Mouse (Mus musculus) myocyte (in vitro differentiated cells): ENCODE measurements around the gene Syn3. TPM values are rescaled to one million over a fixed set of nuclear protein-coding genes. Genes with fewer than 3 reads are reported as not detected.

Experiments
- H3K27me3 ChIP-seq: one replicate; pipeline ENCODE4 v1.6.1; 2011; ENCODE audit not compliant: control insufficient read depth, insufficient read depth, insufficient read length
- H3K36me3 ChIP-seq: one replicate; pipeline ENCODE4 v1.6.1; 2011; ENCODE audit not compliant: control insufficient read depth, insufficient read depth
- H3K4me2 ChIP-seq: one replicate; pipeline ENCODE4 v1.6.1; 2011; ENCODE audit warnings: low read depth, control low read depth
- H3K4me3 ChIP-seq: one replicate; pipeline ENCODE4 v1.5.1; 2011; ENCODE audit warnings: mild to moderate bottlenecking, control low read depth, moderate library complexity
- H3K79me2 ChIP-seq: one replicate; pipeline ENCODE4 v1.6.1; 2011; ENCODE audit not compliant: control insufficient read depth, insufficient read depth
- H3ac ChIP-seq: one replicate; pipeline ENCODE4 v1.6.1; 2011; ENCODE audit not compliant: control insufficient read depth, insufficient read length
- CEBPB ChIP-seq: IDR thresholded peaks from 2 replicates; pipeline ENCODE4 v1.6.1; 2011; ENCODE audit warnings: mild to moderate bottlenecking, moderate library complexity; ENCODE audit not compliant: poor library complexity, insufficient read depth, severe bottlenecking
- E2F4 ChIP-seq: IDR thresholded peaks from one replicate; pipeline ENCODE4 v1.6.1; 2011; ENCODE audit warnings: mild to moderate bottlenecking, control low read depth, moderate library complexity; ENCODE audit not compliant: insufficient read depth
- MAX ChIP-seq: IDR thresholded peaks from one replicate; pipeline ENCODE4 v1.6.1; 2011; ENCODE audit warnings: low read depth, mild to moderate bottlenecking, control low read depth
- MYOD1 ChIP-seq, 3 experiments: IDR thresholded peaks; one replicate each; pipeline ENCODE4 v1.6.1; 2011; ENCODE audit warnings: control low read depth in 2 of 3, low read depth in 2 of 3, mild to moderate bottlenecking in 2 of 3, moderate library complexity in 1 of 3; ENCODE audit not compliant: insufficient read length in 2 of 3, control insufficient read depth in 1 of 3
- MYOG ChIP-seq, 3 experiments: IDR thresholded peaks; one replicate each; pipeline ENCODE4 v1.6.1; 2011; ENCODE audit warnings: control low read depth in 2 of 3, low read depth in 2 of 3, mild to moderate bottlenecking in 2 of 3; ENCODE audit not compliant: insufficient read length in 2 of 3, control insufficient read depth in 1 of 3, insufficient read depth in 1 of 3
- POLR2A ChIP-seq: IDR thresholded peaks from one replicate; pipeline ENCODE4 v1.6.1; 2011; ENCODE audit warnings: low read depth, mild to moderate bottlenecking, control low read depth, moderate library complexity; ENCODE audit not compliant: insufficient read length
- POLR2AphosphoS2 ChIP-seq: IDR thresholded peaks from one replicate; pipeline ENCODE4 v1.6.1; 2011; ENCODE audit warnings: low read depth, control low read depth; ENCODE audit not compliant: insufficient read length
- REST ChIP-seq: IDR thresholded peaks from one replicate; pipeline ENCODE4 v1.6.1; 2011; ENCODE audit warnings: mild to moderate bottlenecking, control low read depth, moderate library complexity; ENCODE audit not compliant: insufficient read depth, insufficient read length
- SRF ChIP-seq: IDR thresholded peaks from one replicate; pipeline ENCODE4 v1.6.1; 2011; ENCODE audit warnings: low read depth; ENCODE audit not compliant: control insufficient read depth, insufficient read length
- TCF12 ChIP-seq: IDR thresholded peaks from one replicate; pipeline ENCODE4 v1.6.1; 2011; ENCODE audit warnings: mild to moderate bottlenecking, control low read depth; ENCODE audit not compliant: poor library complexity, insufficient read depth, severe bottlenecking
- TCF3 ChIP-seq: IDR thresholded peaks from one replicate; pipeline ENCODE4 v1.6.1; 2011; ENCODE audit warnings: low read depth, control low read depth; ENCODE audit not compliant: insufficient read length
- USF1 ChIP-seq: IDR thresholded peaks from one replicate; pipeline ENCODE4 v1.6.1; 2011; ENCODE audit warnings: low read depth, mild to moderate bottlenecking, control low read depth, moderate library complexity
- polyA plus RNA-seq: library from polyadenylated mRNA; unstranded; fragments of >200 nt; fragmentation: generic; extraction: Trizol; gene quantifications from one replicate; pipeline ENCODE4 v1.2.1, GENCODE M21; 2012; ENCODE audit warnings: missing spikeins

Syn3 gene
- polyA plus RNA-seq, 1 experiment = 0.08 TPM

GRCm38 (mm10) chr10:86375903-86376302, 122.8 kb downstream of the Syn3 start:
- Histone ChIP-seq H3K4me2 (no peak overlapping the region), H3K27me3 (peaks cover 1% of the 10 kb centered on the region), H3ac (no peak overlapping the region), H3K4me3 (no peak overlapping the region), H3K36me3 (no peaks in the 10 kb centered on the region), H3K79me2 (no peaks in the 10 kb centered on the region)
- TF ChIP-seq TCF3 = no peak
- TF ChIP-seq POLR2A = no peak

- H3K4me2 ChIP-seq = no peak overlapping the region
- no peaks in the 10 kb centered on the region for H3K79me2 ChIP-seq
- H3K27me3 ChIP-seq = no peaks in the 10 kb centered on the region
- TF ChIP-seq POLR2A = no peak
- TF ChIP-seq USF1 = no peak
- TF ChIP-seq MYOD1 (IDR thresholded peaks at IDR 0.05; ENCODE audit: control insufficient read depth in 1 of 3, insufficient read length in 2 of 3, low read depth in 2 of 3) = no peak
- TF ChIP-seq E2F4 = no peak
- H3K4me3 ChIP-seq = no peak overlapping the region
- H3K36me3 ChIP-seq = no peaks in the 10 kb centered on the region
- no peak overlapping the region for H3ac ChIP-seq
Observed at GRCm38 (mm10) chr10:86374061-86374460, 124.6 kb downstream of the Syn3 start.

- TF ChIP-seq REST = no peak
- no peak for TF ChIP-seq E2F4
- TF ChIP-seq USF1 = no peak
- no peak for TF ChIP-seq MYOD1 (IDR thresholded peaks at IDR 0.05; ENCODE audit: control insufficient read depth in 1 of 3, insufficient read length in 2 of 3, low read depth in 2 of 3)
- TF ChIP-seq POLR2AphosphoS2 = no peak
- TF ChIP-seq MYOG (IDR thresholded peaks at IDR 0.05; ENCODE audit: control insufficient read depth in 1 of 3, insufficient read depth in 1 of 3, insufficient read length in 2 of 3, low read depth in 2 of 3) = no peak
- TF ChIP-seq TCF12 = no peak
- no peak for TF ChIP-seq MAX
- TF ChIP-seq POLR2A = no peak
- TF ChIP-seq CEBPB = no peak
- no peak for TF ChIP-seq SRF
- no peak for TF ChIP-seq TCF3
- H3K27me3 ChIP-seq = no peaks in the 10 kb centered on the region
Observed at GRCm38 (mm10) chr10:86371561-86371960, 127.1 kb downstream of the Syn3 start.

GRCm38 (mm10) chr10:86369346-86369745, 129.3 kb downstream of the Syn3 start:
- Histone ChIP-seq H3ac (no peak overlapping the region), H3K79me2 (no peaks in the 10 kb centered on the region), H3K27me3 (no peaks in the 10 kb centered on the region), H3K4me2 (no peak overlapping the region), H3K36me3 (no peaks in the 10 kb centered on the region), H3K4me3 (no peak overlapping the region)
- TF ChIP-seq TCF3 (no peak), CEBPB (no peak), SRF (no peak), MYOD1 (IDR thresholded peaks at IDR 0.05; ENCODE audit: control insufficient read depth in 1 of 3, insufficient read length in 2 of 3, low read depth in 2 of 3) (no peak), TCF12 (no peak), E2F4 (no peak), POLR2AphosphoS2 (no peak)

More at GRCm38 (mm10) chr10:86371561-86371960, 127.1 kb downstream of the Syn3 start:
- Histone ChIP-seq H3K36me3 (no peaks in the 10 kb centered on the region), H3ac (no peak overlapping the region), H3K4me3 (no peak overlapping the region), H3K79me2 (no peaks in the 10 kb centered on the region), H3K4me2 (no peak overlapping the region)

GRCm38 (mm10) chr10:86368811-86369210, 129.9 kb downstream of the Syn3 start:
- Histone ChIP-seq H3K27me3 (no peaks in the 10 kb centered on the region), H3K4me2 (no peak overlapping the region), H3K36me3 (no peaks in the 10 kb centered on the region), H3K4me3 (no peak overlapping the region), H3ac (no peak overlapping the region), H3K79me2 (no peaks in the 10 kb centered on the region)
- TF ChIP-seq E2F4 (no peak), USF1 (no peak), MYOG (IDR thresholded peaks at IDR 0.05; ENCODE audit: control insufficient read depth in 1 of 3, insufficient read depth in 1 of 3, insufficient read length in 2 of 3, low read depth in 2 of 3) (no peak), TCF3 (no peak), POLR2AphosphoS2 (no peak), MAX (no peak), POLR2A (no peak), MYOD1 (IDR thresholded peaks at IDR 0.05; ENCODE audit: control insufficient read depth in 1 of 3, insufficient read length in 2 of 3, low read depth in 2 of 3) (no peak), REST (no peak), TCF12 (no peak), SRF (no peak), CEBPB (no peak)
